Mouse (Mus musculus): ENCODE measurements around the gene Vmn1r55. TPM values are rescaled to one million over a fixed set of nuclear protein-coding genes. Genes with fewer than 3 reads are reported as not detected.
"Not testable (repeated sequence)": the region's sequence is repeated elsewhere in the genome, so short reads cannot be mapped to it uniquely, and the experiment has no call there.

Vmn1r55 gene
- total and polyA plus RNA-seq, 3 experiments: 0.01 TPM; not detected in 2

DNA sequence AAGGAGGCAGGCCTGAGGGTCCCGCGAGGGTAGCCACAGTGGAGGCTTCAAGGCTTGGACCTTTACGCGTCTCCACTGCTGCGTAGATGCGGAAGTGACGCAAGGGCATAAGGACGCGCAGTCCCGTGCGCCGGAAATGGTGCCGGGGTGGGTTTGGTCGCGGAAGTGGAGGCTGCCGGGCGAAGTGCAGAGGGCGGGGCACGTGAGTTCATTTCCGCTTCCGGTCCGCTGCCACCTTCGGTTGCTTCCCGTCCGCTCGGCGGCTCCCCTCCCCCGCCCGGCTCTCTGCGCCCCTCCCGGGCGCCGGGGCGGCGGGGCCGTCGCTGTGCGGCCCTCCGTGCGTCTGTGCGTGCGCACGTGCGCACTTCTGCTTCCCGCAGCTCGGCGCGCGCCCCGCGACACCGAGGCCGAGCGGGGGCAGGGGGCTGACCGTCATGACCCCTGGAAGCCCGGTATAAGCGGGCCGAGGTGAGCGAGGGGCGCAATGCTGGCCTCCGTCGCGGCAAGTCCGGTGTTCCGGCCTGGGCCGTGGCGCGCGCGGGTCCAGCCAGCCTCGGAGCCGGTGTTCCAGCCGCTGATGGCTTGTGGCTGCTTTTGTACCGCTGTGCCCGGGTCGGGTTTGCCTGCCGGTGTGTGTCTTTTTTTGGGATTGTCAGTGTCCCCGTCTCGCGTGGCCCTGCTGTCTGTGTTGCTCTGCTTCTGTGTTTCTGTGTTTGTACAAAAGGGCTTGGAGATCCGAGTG lies 69.3 kb downstream of the Vmn1r55 start, which contains the start of gene Epn1 (continued):
- TF ChIP-seq ELF1 (IDR thresholded peaks at IDR 0.05; ENCODE audit: low read depth, low read length): peak; percentile 99
- peak; percentile 99 for TF ChIP-seq BHLHE40 (IDR thresholded peaks at IDR 0.05; ENCODE audit: low read depth, low read length)
- TF ChIP-seq ZMIZ1 (IDR thresholded peaks at IDR 0.05; ENCODE audit: low read depth, low read length): peak; percentile 69
- TF ChIP-seq NELFE (IDR thresholded peaks at IDR 0.05; ENCODE audit: low read depth, low read length): no peak; the same call in 1 of the 2 replicates
- TF ChIP-seq JUND (conservative IDR thresholded peaks at IDR 0.05; ENCODE audit: low read depth, low read length): no peak
- TF ChIP-seq ZC3H11A (IDR thresholded peaks at IDR 0.05; ENCODE audit: low read depth, low read length): no peak
- TF ChIP-seq E2F4 (IDR thresholded peaks at IDR 0.05; ENCODE audit: insufficient replicate concordance, low read depth, low read length): no peak

DNA sequence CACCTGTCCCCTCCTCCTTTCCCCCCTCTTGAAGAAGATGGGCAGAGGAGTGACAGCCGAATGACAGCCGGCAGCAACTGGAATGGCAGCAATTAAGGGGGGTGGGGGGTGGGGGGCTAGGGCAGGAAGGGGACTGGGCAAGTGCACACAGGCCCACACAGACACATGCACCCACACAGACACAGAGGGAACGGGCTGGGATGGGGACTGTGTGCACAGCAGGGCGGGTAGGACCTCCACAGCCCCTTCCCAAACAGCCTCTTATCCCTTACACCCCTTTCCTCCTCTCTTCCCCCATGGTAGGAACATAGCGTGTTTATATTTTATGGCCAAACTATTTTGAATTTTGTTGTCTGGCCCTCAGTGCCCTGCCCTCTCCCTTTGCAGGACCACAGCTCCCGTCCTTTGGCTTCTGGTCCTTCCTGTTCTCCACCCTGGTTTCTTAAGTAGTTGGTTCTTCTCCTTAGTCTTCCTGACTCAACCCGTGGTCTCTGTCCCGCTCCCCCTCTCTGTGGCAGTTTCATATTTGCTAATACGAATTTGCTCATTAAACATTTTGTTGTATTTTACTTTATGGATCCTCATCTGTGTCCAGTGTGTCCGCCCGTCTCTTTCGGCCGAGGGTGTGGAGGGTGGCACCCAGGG lies 70.0 kb downstream of the Vmn1r55 start:
- H3K27me3 ChIP-seq (replicated peaks); dilution Hi-C loops (cut with MboI; ENCODE audit: extremely low pct_ligation_motif_present, extremely low pct_unique_long_range_greater_than_20kb, low sequenced_read_pairs); H3K9me3 ChIP-seq (replicated peaks; ENCODE audit: low read length); DNase-seq (ENCODE audit: extremely low read depth); in situ Hi-C loops (cut with MboI; ENCODE audit: low pct_ligation_motif_present, low pct_unique_long_range_greater_than_20kb, low sequenced_read_pairs): not testable (repeated sequence)
- Histone ChIP-seq H3K4me1 (ENCODE audit: control insufficient read depth in 1 of 2, insufficient read depth in 2 of 2) (peaks cover 5 to 35% of the 10 kb centered on the region in 2 experiments), H3K9ac (ENCODE audit: insufficient read depth, low read depth) (peak overlapping the region; percentile 43; the same call in 1 of the 2 replicates), H3K4me3 (replicated peaks in 1 of 3; ENCODE audit: low read depth in 2 of 3, low read length in 2 of 3, poor library complexity in 1 of 3) (peak overlapping the region in 2 of 3 experiments; percentile 57 to 93), H3K36me3 (replicated peaks in 1 of 2; ENCODE audit: control insufficient read depth in 1 of 2, insufficient read depth in 1 of 2, low read length in 1 of 2) (peaks cover 39 to 51% of the 10 kb centered on the region in 2 experiments), H3K79me2 (replicated peaks; ENCODE audit: control insufficient read depth, extremely low read depth, insufficient read depth, poor library complexity, severe bottlenecking) (peaks cover 57% of the 10 kb centered on the region), H3K4me2 (ENCODE audit: insufficient read depth, low read depth, poor library complexity, severe bottlenecking) (peak overlapping the region; percentile 48), H3K27ac (ENCODE audit: insufficient read depth, low read depth) (peak overlapping the region; percentile 60)

Other genes starting within 250 kb of the Vmn1r55 start
Only the 20 nearest of the 23 such genes appear.
- 0.13 and 0.30 TPM in 2 replicates for gene Ssc5d, start 223.9 kb downstream of the Vmn1r55 start, total RNA-seq (2012; rRNA removed)
- gene Ssc5d, start 223.9 kb downstream of the Vmn1r55 start, total RNA-seq (2014; rRNA removed): 0.08 and 0.09 TPM in 2 replicates
- 1.5 and 1.6 TPM in 2 replicates for gene Ssc5d, start 223.9 kb downstream of the Vmn1r55 start, polyA plus RNA-seq (2012; ENCODE audit: insufficient read length, low read depth)
- 0.08 and 0.30 TPM in 2 replicates for gene Sbk2, start 185.3 kb downstream of the Vmn1r55 start, total RNA-seq (2012; rRNA removed)
- not detected in 2 replicates for gene Sbk2, start 185.3 kb downstream of the Vmn1r55 start, total RNA-seq (2014; rRNA removed)
- 0.10 TPM in 1 of 2 replicates, not detected in the other for gene Sbk2, start 185.3 kb downstream of the Vmn1r55 start, polyA plus RNA-seq (2012; ENCODE audit: insufficient read length, low read depth)
- gene Sbk3, start 178.5 kb downstream of the Vmn1r55 start, total RNA-seq (2012; rRNA removed): not detected in 2 replicates
- not detected in 2 replicates for gene Sbk3, start 178.5 kb downstream of the Vmn1r55 start, total RNA-seq (2014; rRNA removed)
- gene Sbk3, start 178.5 kb downstream of the Vmn1r55 start, polyA plus RNA-seq (2012; ENCODE audit: insufficient read length, low read depth): not detected in 2 replicates
- gene Zfp579, start 153.5 kb downstream of the Vmn1r55 start, total RNA-seq (2012; rRNA removed): 2.8 and 3.4 TPM in 2 replicates
- gene Zfp579, start 153.5 kb downstream of the Vmn1r55 start, total RNA-seq (2014; rRNA removed): 1.0 and 1.1 TPM in 2 replicates
- gene Zfp579, start 153.5 kb downstream of the Vmn1r55 start, polyA plus RNA-seq (2012; ENCODE audit: insufficient read length, low read depth): 8.5 and 11.3 TPM in 2 replicates
- gene Zfp524, start 135.3 kb downstream of the Vmn1r55 start, total RNA-seq (2012; rRNA removed): 7.9 and 8.4 TPM in 2 replicates
- gene Zfp524, start 135.3 kb downstream of the Vmn1r55 start, total RNA-seq (2014; rRNA removed): 3.1 and 4.4 TPM in 2 replicates
- gene Zfp524, start 135.3 kb downstream of the Vmn1r55 start, polyA plus RNA-seq (2012; ENCODE audit: insufficient read length, low read depth): 2.3 and 2.8 TPM in 2 replicates
- 23.7 and 24.3 TPM in 2 replicates for gene Fiz1, start 135.0 kb downstream of the Vmn1r55 start, total RNA-seq (2012; rRNA removed)
- gene Fiz1, start 135.0 kb downstream of the Vmn1r55 start, total RNA-seq (2014; rRNA removed): 13.5 and 18.4 TPM in 2 replicates
- gene Fiz1, start 135.0 kb downstream of the Vmn1r55 start, polyA plus RNA-seq (2012; ENCODE audit: insufficient read length, low read depth): 37.1 and 40.8 TPM in 2 replicates
- not detected in 2 replicates for gene Gm44973, start 134.2 kb downstream of the Vmn1r55 start, total RNA-seq (2012; rRNA removed)
- 1.3 and 2.1 TPM in 2 replicates for gene Gm44973, start 134.2 kb downstream of the Vmn1r55 start, total RNA-seq (2014; rRNA removed)
- gene Gm44973, start 134.2 kb downstream of the Vmn1r55 start, polyA plus RNA-seq (2012; ENCODE audit: insufficient read length, low read depth): 5.2 and 6.3 TPM in 2 replicates
- 10.9 and 12.3 TPM in 2 replicates for gene Zfp865, start 129.3 kb downstream of the Vmn1r55 start, total RNA-seq (2012; rRNA removed)
- gene Zfp865, start 129.3 kb downstream of the Vmn1r55 start, total RNA-seq (2014; rRNA removed): 3.7 and 4.0 TPM in 2 replicates
- 18.3 and 21.0 TPM in 2 replicates for gene Zfp865, start 129.3 kb downstream of the Vmn1r55 start, polyA plus RNA-seq (2012; ENCODE audit: insufficient read length, low read depth)
- 0.46 and 0.81 TPM in 2 replicates for gene Ccdc106, start 129.1 kb downstream of the Vmn1r55 start, total RNA-seq (2012; rRNA removed)
- gene Ccdc106, start 129.1 kb downstream of the Vmn1r55 start, total RNA-seq (2014; rRNA removed): 0.30 and 0.52 TPM in 2 replicates
- not detected in 2 replicates for gene Ccdc106, start 129.1 kb downstream of the Vmn1r55 start, polyA plus RNA-seq (2012; ENCODE audit: insufficient read length, low read depth)
- not detected in 2 replicates for gene 4632433K11Rik, start 115.6 kb downstream of the Vmn1r55 start, total RNA-seq (2012; rRNA removed)
- gene 4632433K11Rik, start 115.6 kb downstream of the Vmn1r55 start, total RNA-seq (2014; rRNA removed): not detected in 2 replicates
- gene 4632433K11Rik, start 115.6 kb downstream of the Vmn1r55 start, polyA plus RNA-seq (2012; ENCODE audit: insufficient read length, low read depth): not detected in 2 replicates
- 1.0 and 1.5 TPM in 2 replicates for gene Zfp784, start 111.2 kb downstream of the Vmn1r55 start, total RNA-seq (2012; rRNA removed)
- 0.72 and 1.1 TPM in 2 replicates for gene Zfp784, start 111.2 kb downstream of the Vmn1r55 start, total RNA-seq (2014; rRNA removed)
- gene Zfp784, start 111.2 kb downstream of the Vmn1r55 start, polyA plus RNA-seq (2012; ENCODE audit: insufficient read length, low read depth): 0.53 and 1.4 TPM in 2 replicates
- 1.6 and 2.6 TPM in 2 replicates for gene Zfp580, start 98.1 kb downstream of the Vmn1r55 start, total RNA-seq (2012; rRNA removed)
- gene Zfp580, start 98.1 kb downstream of the Vmn1r55 start, total RNA-seq (2014; rRNA removed): 1.2 TPM in 2 replicates
- 9.4 and 15.6 TPM in 2 replicates for gene Zfp580, start 98.1 kb downstream of the Vmn1r55 start, polyA plus RNA-seq (2012; ENCODE audit: insufficient read length, low read depth)
- 295 and 358 TPM in 2 replicates for gene U2af2, start 87.5 kb downstream of the Vmn1r55 start, total RNA-seq (2012; rRNA removed)
- gene U2af2, start 87.5 kb downstream of the Vmn1r55 start, total RNA-seq (2014; rRNA removed): 282 and 293 TPM in 2 replicates
- 449 and 469 TPM in 2 replicates for gene U2af2, start 87.5 kb downstream of the Vmn1r55 start, polyA plus RNA-seq (2012; ENCODE audit: insufficient read length, low read depth)
- gene Epn1, start 69.4 kb downstream of the Vmn1r55 start, total RNA-seq (2012; rRNA removed): 68.9 and 72.9 TPM in 2 replicates
- 41.9 and 46.8 TPM in 2 replicates for gene Epn1, start 69.4 kb downstream of the Vmn1r55 start, total RNA-seq (2014; rRNA removed)
- 97.2 and 101 TPM in 2 replicates for gene Epn1, start 69.4 kb downstream of the Vmn1r55 start, polyA plus RNA-seq (2012; ENCODE audit: insufficient read length, low read depth)
- gene Rfpl4, start 32.7 kb downstream of the Vmn1r55 start, total RNA-seq (2012; rRNA removed): not detected in 2 replicates
- not detected in 2 replicates for gene Rfpl4, start 32.7 kb downstream of the Vmn1r55 start, total RNA-seq (2014; rRNA removed)
- gene Rfpl4, start 32.7 kb downstream of the Vmn1r55 start, polyA plus RNA-seq (2012; ENCODE audit: insufficient read length, low read depth): not detected in 2 replicates
- 2.9 and 3.9 TPM in 2 replicates for gene Rasl2-9, start 23.7 kb downstream of the Vmn1r55 start, total RNA-seq (2012; rRNA removed)
- 3.8 and 4.2 TPM in 2 replicates for gene Rasl2-9, start 23.7 kb downstream of the Vmn1r55 start, total RNA-seq (2014; rRNA removed)
- 2.6 and 2.9 TPM in 2 replicates for gene Rasl2-9, start 23.7 kb downstream of the Vmn1r55 start, polyA plus RNA-seq (2012; ENCODE audit: insufficient read length, low read depth)
- not detected in 2 replicates for gene Vmn1r56, start 47.1 kb upstream of the Vmn1r55 start, total RNA-seq (2012; rRNA removed)
- not detected in 2 replicates for gene Vmn1r56, start 47.1 kb upstream of the Vmn1r55 start, total RNA-seq (2014; rRNA removed)
- gene Vmn1r56, start 47.1 kb upstream of the Vmn1r55 start, polyA plus RNA-seq (2012; ENCODE audit: insufficient read length, low read depth): not detected in 2 replicates
- not detected in 2 replicates for gene Vmn1r57, start 68.8 kb upstream of the Vmn1r55 start, total RNA-seq (2012; rRNA removed)
- gene Vmn1r57, start 68.8 kb upstream of the Vmn1r55 start, total RNA-seq (2014; rRNA removed): not detected in 2 replicates
- gene Vmn1r57, start 68.8 kb upstream of the Vmn1r55 start, polyA plus RNA-seq (2012; ENCODE audit: insufficient read length, low read depth): not detected in 2 replicates
- not detected in 2 replicates for gene Gm5065, start 200.9 kb upstream of the Vmn1r55 start, total RNA-seq (2012; rRNA removed)
- not detected in 2 replicates for gene Gm5065, start 200.9 kb upstream of the Vmn1r55 start, total RNA-seq (2014; rRNA removed)
- not detected in 2 replicates for gene Gm5065, start 200.9 kb upstream of the Vmn1r55 start, polyA plus RNA-seq (2012; ENCODE audit: insufficient read length, low read depth)
- gene Nlrp2, start 201.4 kb upstream of the Vmn1r55 start, total RNA-seq (2012; rRNA removed): not detected in 2 replicates
- gene Nlrp2, start 201.4 kb upstream of the Vmn1r55 start, total RNA-seq (2014; rRNA removed): not detected in 2 replicates
- gene Nlrp2, start 201.4 kb upstream of the Vmn1r55 start, polyA plus RNA-seq (2012; ENCODE audit: insufficient read length, low read depth): not detected in 2 replicates